Mouse (Mus musculus) forebrain, embryonic 13.5 days (tissue): Measurements from ENCODE around the gene Lmo4. TPM values are rescaled to one million over a fixed set of nuclear protein-coding genes. Genes with fewer than 3 reads are reported as not detected.

ENCODE experiments used
- ATAC-seq: fragments of 200-750 bp; cut with Nextera tagmentation; 2 replicates; pipeline ENCODE4 v1.8.0; 2017
- H3K27ac ChIP-seq: fragments of 300-500 bp; sonication (generic); 2 replicates; pipeline ENCODE4 v1.5.1; 2015; ENCODE audit warnings: inconsistent platforms, mild to moderate bottlenecking, moderate library complexity
- H3K27me3 ChIP-seq: fragments of 300-500 bp; sonication (generic); 2 replicates; pipeline ENCODE4 v1.6.1; 2015; ENCODE audit warnings: mild to moderate bottlenecking, inconsistent platforms
- H3K36me3 ChIP-seq: fragments of 300-500 bp; sonication (generic); 2 replicates; pipeline ENCODE4 v1.6.1; 2015; ENCODE audit warnings: mild to moderate bottlenecking, inconsistent platforms; ENCODE audit not compliant: poor library complexity, severe bottlenecking
- H3K4me1 ChIP-seq: fragments of 300-500 bp; sonication (generic); 2 replicates; pipeline ENCODE4 v1.6.1; 2015; ENCODE audit warnings: inconsistent platforms
- H3K4me2 ChIP-seq: fragments of 300-500 bp; sonication (generic); 2 replicates; pipeline ENCODE4 v1.6.1; 2015; ENCODE audit warnings: inconsistent platforms, mild to moderate bottlenecking, moderate library complexity
- H3K4me3 ChIP-seq: fragments of 300-500 bp; sonication (generic); 2 replicates; pipeline ENCODE4 v1.5.1; 2015; ENCODE audit warnings: mild to moderate bottlenecking, inconsistent platforms
- H3K9ac ChIP-seq: fragments of 300-500 bp; sonication (generic); 2 replicates; pipeline ENCODE4 v1.6.1; 2015; ENCODE audit warnings: mild to moderate bottlenecking, inconsistent platforms
- H3K9me3 ChIP-seq: fragments of 300-500 bp; sonication (generic); replicated peaks from 2 replicates; pipeline ENCODE4 v1.6.1; 2016; ENCODE audit warnings: inconsistent platforms
- WGBS: fragments of 180-500 bp; shearing (Covaris S2); methylation state at CpG from one replicate; pipeline ENCODE4 v1.1.7; 2015; 5-methylcytosine and 5-hydroxymethylcytosine counted together
- polyA plus RNA-seq: library from polyadenylated mRNA; unstranded; fragments of >200 nt; fragmentation: Nextera tagmentation; extraction: Ambion mirVana; gene quantifications from 2 replicates; pipeline ENCODE4 v1.2.1, GENCODE M21; 2015

Lmo4 gene
- polyA plus RNA-seq: 66.6 and 90.8 TPM in 2 replicates

GRCm38 (mm10) chr3:144204413-144205311, at the start of gene Lmo4:
Gene Lmo4, minus strand, starts transcription at chr3:144205220.
- WGBS: under 1% methylated on average over 38 of the region's 76 CpGs
- peak within 1 kb of the TSS; percentile 93 for H3K9ac ChIP-seq
- H3K9me3 ChIP-seq: no peaks in the 10 kb centered on the region
- H3K36me3 ChIP-seq: no peaks in the 10 kb centered on the region
- peaks cover 7% of the 10 kb centered on the region; the same call in 1 of the 2 replicates for H3K27me3 ChIP-seq
- peak within 1 kb of the TSS; percentile 71 for H3K4me2 ChIP-seq
- ATAC-seq: peak; percentile 83
- peak within 1 kb of the TSS; percentile 97 for H3K27ac ChIP-seq
- H3K4me1 ChIP-seq: peaks cover 36% of the 10 kb centered on the region
- H3K4me3 ChIP-seq: peak within 1 kb of the TSS; percentile 82

- no peaks in the 10 kb centered on the region for H3K36me3 ChIP-seq
- peaks cover 4% of the 10 kb centered on the region for H3K4me1 ChIP-seq
- no peaks in the 10 kb centered on the region for H3K27me3 ChIP-seq
- no peaks in the 10 kb centered on the region for H3K9me3 ChIP-seq
- no peak overlapping the region for H3K4me2 ChIP-seq
- H3K9ac ChIP-seq: no peak overlapping the region
- 93% methylated on average over 5 of the region's 5 CpGs for WGBS
- H3K27ac ChIP-seq: no peak overlapping the region
- no peak overlapping the region for H3K4me3 ChIP-seq
- ATAC-seq: no peak
These were observed 49.3 kb upstream of the Lmo4 start for GRCm38 (mm10) chr3:144254281-144254680.

GRCm38 (mm10) chr3:144253018-144253417, 48.0 kb upstream of the Lmo4 start:
- H3K36me3 ChIP-seq: no peaks in the 10 kb centered on the region
- H3K9ac ChIP-seq: no peak overlapping the region
- no peak overlapping the region for H3K27ac ChIP-seq
- WGBS: 73% methylated on average over 6 of the region's 6 CpGs
- no peaks in the 10 kb centered on the region for H3K9me3 ChIP-seq
- H3K4me3 ChIP-seq: no peak overlapping the region
- peaks cover 2% of the 10 kb centered on the region for H3K4me1 ChIP-seq
- no peaks in the 10 kb centered on the region for H3K27me3 ChIP-seq
- no peak for ATAC-seq
- no peak overlapping the region for H3K4me2 ChIP-seq

GRCm38 (mm10) chr3:144252109-144252508, 47.1 kb upstream of the Lmo4 start:
- no peak overlapping the region for H3K4me3 ChIP-seq
- no peak overlapping the region for H3K27ac ChIP-seq
- no peaks in the 10 kb centered on the region for H3K27me3 ChIP-seq
- H3K9ac ChIP-seq: no peak overlapping the region
- no peaks in the 10 kb centered on the region for H3K36me3 ChIP-seq
- no peaks in the 10 kb centered on the region for H3K4me1 ChIP-seq
- H3K9me3 ChIP-seq: no peaks in the 10 kb centered on the region
- 91% methylated on average over 4 of the region's 4 CpGs for WGBS
- no peak for ATAC-seq
- no peak overlapping the region for H3K4me2 ChIP-seq

GRCm38 (mm10) chr3:144242025-144242673, 37.1 kb upstream of the Lmo4 start:
- H3K4me1 ChIP-seq: no peaks in the 10 kb centered on the region
- H3K4me3 ChIP-seq: no peak overlapping the region
- peaks cover 21% of the 10 kb centered on the region for H3K27me3 ChIP-seq
- no peaks in the 10 kb centered on the region for H3K9me3 ChIP-seq
- no peak overlapping the region for H3K4me2 ChIP-seq
- WGBS: 30% methylated on average over 15 of the region's 15 CpGs
- ATAC-seq: peak; percentile 75
- no peaks in the 10 kb centered on the region for H3K36me3 ChIP-seq
- H3K27ac ChIP-seq: no peak overlapping the region
- no peak overlapping the region for H3K9ac ChIP-seq

- H3K4me2 ChIP-seq: no peak overlapping the region
- no peak for ATAC-seq
- no peaks in the 10 kb centered on the region for H3K36me3 ChIP-seq
- H3K4me3 ChIP-seq: no peak overlapping the region
- H3K4me1 ChIP-seq: no peaks in the 10 kb centered on the region
- H3K27ac ChIP-seq: no peak overlapping the region
- H3K9me3 ChIP-seq: no peaks in the 10 kb centered on the region
- peaks cover 25% of the 10 kb centered on the region for H3K27me3 ChIP-seq
- no peak overlapping the region for H3K9ac ChIP-seq
- 66% methylated on average over 3 of the region's 3 CpGs for WGBS
These were observed 36.1 kb upstream of the Lmo4 start for GRCm38 (mm10) chr3:144241161-144241560.

GRCm38 (mm10) chr3:144238482-144238881, 33.5 kb upstream of the Lmo4 start:
- 95% methylated on average over 11 of the region's 11 CpGs for WGBS

GRCm38 (mm10) chr3:144232347-144233008, 27.5 kb upstream of the Lmo4 start:
- H3K36me3 ChIP-seq: no peaks in the 10 kb centered on the region
- 84% methylated on average over 11 of the region's 11 CpGs for WGBS
- ATAC-seq: no peak
- H3K9me3 ChIP-seq: no peaks in the 10 kb centered on the region
- H3K4me3 ChIP-seq: no peak overlapping the region
- H3K4me2 ChIP-seq: no peak overlapping the region
- peaks cover 37% of the 10 kb centered on the region; the same call in 1 of the 2 replicates for H3K27me3 ChIP-seq
- no peak overlapping the region for H3K27ac ChIP-seq
- H3K4me1 ChIP-seq: peaks cover 7% of the 10 kb centered on the region; the same call in 1 of the 2 replicates
- H3K9ac ChIP-seq: no peak overlapping the region

More at GRCm38 (mm10) chr3:144238482-144238881, 33.5 kb upstream of the Lmo4 start:
- Histone ChIP-seq H3K36me3 (no peaks in the 10 kb centered on the region), H3K4me3 (no peak overlapping the region), H3K27me3 (peaks cover 35% of the 10 kb centered on the region), H3K9ac (no peak overlapping the region), H3K4me2 (no peak overlapping the region), H3K27ac (no peak overlapping the region), H3K9me3 (no peaks in the 10 kb centered on the region), H3K4me1 (peaks cover 7% of the 10 kb centered on the region; the same call in 1 of the 2 replicates)
- ATAC-seq: no peak

- Histone ChIP-seq H3K36me3 (no peaks in the 10 kb centered on the region), H3K4me1 (peaks cover 7% of the 10 kb centered on the region; the same call in 1 of the 2 replicates), H3K9ac (no peak overlapping the region), H3K4me3 (no peak overlapping the region), H3K27me3 (peaks cover 39% of the 10 kb centered on the region; the same call in 1 of the 2 replicates), H3K9me3 (no peaks in the 10 kb centered on the region), H3K4me2 (no peak overlapping the region), H3K27ac (no peak overlapping the region)
- 87% methylated on average over 6 of the region's 6 CpGs for WGBS
- ATAC-seq: no peak
These were observed 26.9 kb upstream of the Lmo4 start for GRCm38 (mm10) chr3:144231931-144232330.

- 93% methylated on average over 7 of the region's 7 CpGs for WGBS
- no peak overlapping the region for H3K9ac ChIP-seq
- no peaks in the 10 kb centered on the region for H3K36me3 ChIP-seq
- ATAC-seq: no peak
- H3K4me2 ChIP-seq: no peak overlapping the region
- no peak overlapping the region for H3K27ac ChIP-seq
- H3K9me3 ChIP-seq: no peaks in the 10 kb centered on the region
- peaks cover 7% of the 10 kb centered on the region; the same call in 1 of the 2 replicates for H3K4me1 ChIP-seq
- no peak overlapping the region for H3K4me3 ChIP-seq
- peaks cover 43% of the 10 kb centered on the region for H3K27me3 ChIP-seq
These were observed 26.4 kb upstream of the Lmo4 start for GRCm38 (mm10) chr3:144231419-144231818.

- Histone ChIP-seq H3K27me3 (peaks cover 42% of the 10 kb centered on the region), H3K9ac (no peak overlapping the region), H3K4me2 (no peak overlapping the region), H3K27ac (no peak overlapping the region), H3K9me3 (no peaks in the 10 kb centered on the region), H3K4me3 (no peak overlapping the region), H3K4me1 (peaks cover 8% of the 10 kb centered on the region), H3K36me3 (no peaks in the 10 kb centered on the region)
- no peak for ATAC-seq
- 81% methylated on average over 9 of the region's 9 CpGs for WGBS
These were observed 25.0 kb upstream of the Lmo4 start for GRCm38 (mm10) chr3:144230016-144230415.

GRCm38 (mm10) chr3:144229312-144229711, 24.3 kb upstream of the Lmo4 start:
- Histone ChIP-seq H3K4me3 (no peak overlapping the region), H3K4me1 (peaks cover 11% of the 10 kb centered on the region), H3K9me3 (no peaks in the 10 kb centered on the region), H3K9ac (no peak overlapping the region), H3K4me2 (no peak overlapping the region), H3K27ac (no peak overlapping the region), H3K36me3 (no peaks in the 10 kb centered on the region), H3K27me3 (peaks cover 40% of the 10 kb centered on the region)
- no peak for ATAC-seq
- 70% methylated on average over 7 of the region's 7 CpGs for WGBS
